Mouse (Mus musculus) liver, embryonic 16.5 days (tissue): ENCODE measurements around the gene Pdgfa. TPM values are rescaled to one million over a fixed set of nuclear protein-coding genes. Genes with fewer than 3 reads are reported as not detected.

Source experiments
- ATAC-seq: fragments of 200-750 bp; cut with Nextera tagmentation; 2 replicates; pipeline ENCODE4 v1.8.0; 2017; ENCODE audit warnings: low read depth, mild to moderate bottlenecking, moderate number of reproducible peaks, moderate library complexity
- H3K27ac ChIP-seq: fragments of 300-500 bp; sonication (generic); 2 replicates; pipeline ENCODE4 v1.5.1; 2014; ENCODE audit warnings: mild to moderate bottlenecking, low read length
- H3K27me3 ChIP-seq: fragments of 300-500 bp; sonication (generic); 2 replicates; pipeline ENCODE4 v1.6.1; 2014; ENCODE audit warnings: low read depth, low read length, mixed read lengths; ENCODE audit not compliant: control insufficient read depth, insufficient read depth
- H3K36me3 ChIP-seq: fragments of 300-500 bp; sonication (generic); 2 replicates; pipeline ENCODE4 v1.6.1; 2014; ENCODE audit warnings: mild to moderate bottlenecking; ENCODE audit not compliant: control insufficient read depth, insufficient read depth
- H3K4me1 ChIP-seq: fragments of 300-500 bp; sonication (generic); 2 replicates; pipeline ENCODE4 v1.6.1; 2014; ENCODE audit warnings: low read depth, low read length, mixed read lengths; ENCODE audit not compliant: control insufficient read depth
- H3K4me2 ChIP-seq: fragments of 300-500 bp; sonication (generic); 2 replicates; pipeline ENCODE4 v1.6.1; 2014; ENCODE audit warnings: low read depth, low read length, mixed read lengths
- H3K4me3 ChIP-seq: fragments of 300-500 bp; sonication (generic); 2 replicates; pipeline ENCODE4 v1.5.1; 2014; ENCODE audit warnings: low read depth, mild to moderate bottlenecking, low read length
- H3K9ac ChIP-seq: fragments of 300-500 bp; sonication (generic); 2 replicates; pipeline ENCODE4 v1.6.1; 2014; ENCODE audit warnings: low read depth, low read length
- H3K9me3 ChIP-seq: fragments of 300-500 bp; sonication (generic); replicated peaks from 2 replicates; pipeline ENCODE4 v1.6.1; 2016; ENCODE audit warnings: low read length; ENCODE audit not compliant: control insufficient read depth
- WGBS: fragments of 180-500 bp; shearing (Covaris S2); extraction: QIAGEN DNeasy Blood & Tissue Kit; methylation state at CpG from one replicate; pipeline ENCODE4 v1.1.7; 2014; ENCODE audit not compliant: insufficient replicate concordance; 5-methylcytosine and 5-hydroxymethylcytosine counted together
- polyA plus RNA-seq: library from polyadenylated mRNA; unstranded; fragments of >200 nt; fragmentation: Nextera tagmentation; extraction: Ambion mirVana; gene quantifications from 2 replicates; pipeline ENCODE4 v1.2.1, GENCODE M21; 2015

Gene Pdgfa
- polyA plus RNA-seq, 1 experiment from 2014 or later = 3.1 TPM

DNA sequence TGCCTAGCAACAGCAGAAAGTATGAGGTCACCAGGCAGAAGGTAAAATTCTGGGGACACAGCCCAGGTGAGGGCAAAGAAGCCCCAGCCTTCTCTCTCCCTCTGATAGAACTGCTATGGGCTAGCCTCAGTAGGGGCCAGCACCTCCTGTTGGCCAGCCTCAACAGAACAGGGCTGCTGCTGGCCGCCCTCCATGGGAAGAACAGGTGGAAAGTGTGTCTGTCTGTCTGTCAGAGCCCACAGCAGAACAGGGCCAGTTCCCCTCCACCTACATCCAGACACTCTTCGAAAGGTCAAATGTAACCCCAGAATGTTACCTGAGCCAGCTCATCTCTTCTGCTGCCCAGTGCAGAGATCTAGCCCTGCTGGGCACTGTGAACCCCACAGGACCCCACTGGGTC lies 45.9 kb downstream of the Pdgfa start:
- H3K4me2 ChIP-seq = no peak overlapping the region
- no peaks in the 10 kb centered on the region for H3K36me3 ChIP-seq
- H3K4me1 ChIP-seq = no peaks in the 10 kb centered on the region
- H3K4me3 ChIP-seq = no peak overlapping the region
- H3K9me3 ChIP-seq = no peaks in the 10 kb centered on the region
- no peaks in the 10 kb centered on the region for H3K27me3 ChIP-seq
- no peak overlapping the region for H3K27ac ChIP-seq
- no peak for ATAC-seq
- 57% methylated on average over 2 of the region's 2 CpGs for WGBS
- no peak overlapping the region for H3K9ac ChIP-seq

DNA sequence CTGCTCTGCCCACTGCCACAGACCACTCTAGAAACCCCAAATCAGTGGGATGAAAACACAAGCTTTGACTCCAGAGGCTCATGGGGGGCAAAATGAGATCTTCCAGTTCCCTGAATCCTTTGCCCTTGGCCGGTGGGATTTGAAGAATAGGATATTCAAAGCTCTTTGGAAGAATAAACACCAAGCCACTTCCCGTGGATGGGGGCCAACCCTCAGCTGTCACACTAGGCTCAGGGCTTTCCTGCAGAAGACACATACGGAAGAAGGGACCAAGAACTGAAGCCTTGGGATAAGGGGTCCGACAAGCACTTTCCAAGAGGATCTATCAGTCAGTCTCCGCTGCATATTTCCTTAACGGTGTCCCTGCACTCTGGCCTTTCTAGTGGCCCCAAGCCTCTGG lies 48.0 kb downstream of the Pdgfa start:
- H3K27ac ChIP-seq = no peak overlapping the region
- H3K9me3 ChIP-seq = no peaks in the 10 kb centered on the region
- H3K4me2 ChIP-seq = no peak overlapping the region
- no peak overlapping the region for H3K4me3 ChIP-seq
- H3K27me3 ChIP-seq = no peaks in the 10 kb centered on the region
- no peak for ATAC-seq
- WGBS = 66% methylated on average over 6 of the region's 6 CpGs
- H3K36me3 ChIP-seq = no peaks in the 10 kb centered on the region
- H3K9ac ChIP-seq = no peak overlapping the region
- no peaks in the 10 kb centered on the region for H3K4me1 ChIP-seq

DNA sequence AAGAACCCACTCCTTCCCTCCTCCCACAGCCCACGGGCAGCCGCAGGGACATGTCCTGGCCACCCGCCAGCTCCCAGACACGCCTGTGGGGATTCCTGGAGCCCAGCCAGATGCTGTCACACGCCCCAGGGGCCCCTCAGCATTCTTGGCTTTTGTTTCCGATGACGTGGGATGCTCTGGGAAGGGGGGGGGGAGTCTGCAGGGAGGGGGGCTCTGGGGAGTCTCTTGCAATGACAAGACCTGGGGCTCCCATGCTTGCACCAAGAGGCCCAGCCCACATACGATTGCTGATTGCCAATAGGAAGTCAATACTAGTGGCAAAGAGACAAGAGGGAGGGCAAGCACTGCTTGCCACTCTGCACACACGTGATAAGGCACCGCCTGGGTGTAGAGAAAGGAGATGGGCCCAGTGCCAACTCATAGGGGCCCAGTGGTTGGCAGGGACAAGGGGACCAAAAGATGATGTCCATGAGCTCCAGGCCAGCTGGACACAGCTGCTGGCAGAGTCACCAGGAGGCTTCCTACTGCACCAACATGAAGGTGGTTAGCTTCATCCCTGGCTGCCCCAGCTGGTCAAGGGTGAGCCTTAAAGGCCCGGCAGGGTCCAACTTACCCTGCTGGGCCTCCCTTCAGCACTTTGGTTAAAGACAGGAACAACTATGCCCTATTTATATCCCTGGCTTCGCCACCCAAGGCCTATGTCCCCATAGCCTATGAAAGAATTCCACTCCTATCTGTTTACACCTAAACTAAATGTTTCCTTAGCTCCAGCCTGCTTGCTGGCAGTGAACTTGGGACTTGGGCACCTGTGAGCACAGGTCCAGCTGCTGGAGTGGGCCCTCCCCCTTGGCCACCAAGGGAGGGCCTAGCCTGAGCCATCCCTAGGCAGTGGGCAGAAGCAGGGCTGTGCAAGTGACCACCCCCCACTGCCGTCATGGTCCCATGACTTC lies 48.9 kb downstream of the Pdgfa start:
- Histone ChIP-seq H3K4me1 (no peaks in the 10 kb centered on the region), H3K27ac (no peak overlapping the region), H3K36me3 (no peaks in the 10 kb centered on the region), H3K9me3 (no peaks in the 10 kb centered on the region), H3K4me3 (no peak overlapping the region), H3K27me3 (no peaks in the 10 kb centered on the region), H3K4me2 (no peak overlapping the region), H3K9ac (no peak overlapping the region)
- 44% methylated on average over 13 of the region's 13 CpGs for WGBS
- ATAC-seq = no peak

DNA sequence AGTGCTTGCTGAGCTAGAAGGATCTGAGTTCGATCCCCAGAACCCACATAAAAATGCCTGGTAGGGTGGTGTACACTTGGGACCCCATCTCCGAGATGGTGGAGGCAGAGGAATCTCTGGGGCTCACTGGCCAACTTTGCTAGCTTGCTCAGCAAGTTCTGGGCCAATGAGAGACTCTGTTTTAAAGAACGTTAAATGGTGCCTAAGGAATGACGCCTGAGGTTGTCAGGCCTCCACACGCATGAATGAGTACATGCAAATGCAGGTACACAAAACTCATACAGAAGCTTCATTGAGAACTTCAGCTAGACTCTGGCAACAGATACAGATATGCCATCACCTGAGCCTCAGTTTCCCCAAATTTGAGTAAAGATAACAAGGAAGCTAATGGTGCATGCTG lies 49.7 kb downstream of the Pdgfa start:
- no peaks in the 10 kb centered on the region for H3K27me3 ChIP-seq
- no peak overlapping the region for H3K27ac ChIP-seq
- H3K9ac ChIP-seq = no peak overlapping the region
- 62% methylated on average over 5 of the region's 5 CpGs for WGBS
- H3K4me3 ChIP-seq = no peak overlapping the region
- H3K4me1 ChIP-seq = no peaks in the 10 kb centered on the region
- ATAC-seq = no peak
- H3K36me3 ChIP-seq = no peaks in the 10 kb centered on the region
- H3K4me2 ChIP-seq = no peak overlapping the region
- no peaks in the 10 kb centered on the region for H3K9me3 ChIP-seq

DNA sequence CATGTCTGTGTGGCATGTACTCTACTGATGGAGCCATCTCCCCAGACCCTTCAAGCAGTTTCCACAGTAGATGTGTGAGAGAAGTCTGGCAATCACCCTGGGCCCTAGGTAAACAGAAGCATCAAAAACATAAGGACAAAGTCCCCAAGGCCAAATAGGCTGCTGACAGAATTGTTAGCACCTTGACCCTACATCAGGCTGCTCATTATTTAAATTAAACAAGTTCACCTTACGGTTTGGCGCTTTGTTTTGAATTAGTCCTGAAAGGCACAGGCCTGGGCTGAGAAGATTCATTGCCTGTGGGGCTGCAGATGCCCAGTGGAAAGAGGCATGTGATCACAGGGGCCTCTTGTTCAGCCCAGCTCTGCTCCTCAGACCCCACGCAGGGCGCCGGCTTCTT lies 50.2 kb downstream of the Pdgfa start:
- H3K4me2 ChIP-seq = no peak overlapping the region
- ATAC-seq = no peak
- WGBS = 77% methylated on average over 5 of the region's 5 CpGs
- H3K27ac ChIP-seq = no peak overlapping the region
- H3K36me3 ChIP-seq = no peaks in the 10 kb centered on the region
- H3K9me3 ChIP-seq = no peaks in the 10 kb centered on the region
- H3K9ac ChIP-seq = no peak overlapping the region
- H3K4me3 ChIP-seq = no peak overlapping the region
- H3K27me3 ChIP-seq = no peaks in the 10 kb centered on the region
- H3K4me1 ChIP-seq = no peaks in the 10 kb centered on the region

DNA sequence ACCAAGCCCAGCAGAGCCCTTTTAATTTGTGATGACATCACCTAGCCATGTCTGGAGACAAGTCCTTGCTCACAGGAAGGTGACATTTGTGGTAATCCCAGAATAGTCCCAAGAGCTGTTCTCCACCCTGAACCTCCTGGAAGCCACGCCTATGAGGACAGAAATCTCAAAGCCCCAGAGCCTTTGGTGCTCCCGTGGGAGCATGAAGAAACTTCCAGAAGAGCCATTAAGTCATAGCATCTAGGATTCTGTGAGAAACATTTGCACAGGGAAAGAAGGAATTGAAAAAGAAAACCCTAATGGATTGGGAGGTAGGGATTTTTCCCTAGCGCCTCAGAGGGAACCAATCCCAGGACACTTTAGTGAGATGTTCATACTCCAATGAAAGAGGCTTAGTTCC lies 52.2 kb downstream of the Pdgfa start:
- Histone ChIP-seq H3K4me2 (no peak overlapping the region), H3K36me3 (no peaks in the 10 kb centered on the region), H3K9me3 (no peaks in the 10 kb centered on the region), H3K4me1 (no peaks in the 10 kb centered on the region), H3K27me3 (no peaks in the 10 kb centered on the region), H3K4me3 (no peak overlapping the region), H3K9ac (no peak overlapping the region), H3K27ac (no peak overlapping the region)
- 67% methylated on average over 3 of the region's 3 CpGs for WGBS
- ATAC-seq = no peak

DNA sequence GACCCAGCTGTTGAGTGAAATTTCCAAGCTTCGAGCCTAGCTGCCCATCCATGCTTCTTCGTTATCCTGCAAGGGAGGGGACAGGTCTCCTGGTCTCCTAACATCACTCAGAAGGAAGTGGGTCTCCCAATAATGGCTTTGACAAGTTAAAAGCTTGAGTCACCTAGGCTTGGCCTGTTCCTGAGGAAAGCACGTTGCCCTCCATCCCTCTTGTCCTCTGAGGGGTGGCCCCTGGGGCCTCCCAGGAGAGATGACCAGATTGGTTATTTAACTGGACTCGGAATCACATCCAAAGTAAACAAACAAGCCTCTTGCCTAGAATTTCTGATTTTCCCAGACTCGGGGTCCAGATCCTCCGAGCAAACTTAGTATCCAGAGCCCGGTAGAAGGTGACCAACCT lies 52.6 kb downstream of the Pdgfa start:
- no peaks in the 10 kb centered on the region for H3K36me3 ChIP-seq
- ATAC-seq = no peak
- no peaks in the 10 kb centered on the region for H3K9me3 ChIP-seq
- H3K4me1 ChIP-seq = no peaks in the 10 kb centered on the region
- no peak overlapping the region for H3K9ac ChIP-seq
- H3K4me2 ChIP-seq = no peak overlapping the region
- no peaks in the 10 kb centered on the region for H3K27me3 ChIP-seq
- H3K27ac ChIP-seq = no peak overlapping the region
- no peak overlapping the region for H3K4me3 ChIP-seq
- 57% methylated on average over 7 of the region's 7 CpGs for WGBS

DNA sequence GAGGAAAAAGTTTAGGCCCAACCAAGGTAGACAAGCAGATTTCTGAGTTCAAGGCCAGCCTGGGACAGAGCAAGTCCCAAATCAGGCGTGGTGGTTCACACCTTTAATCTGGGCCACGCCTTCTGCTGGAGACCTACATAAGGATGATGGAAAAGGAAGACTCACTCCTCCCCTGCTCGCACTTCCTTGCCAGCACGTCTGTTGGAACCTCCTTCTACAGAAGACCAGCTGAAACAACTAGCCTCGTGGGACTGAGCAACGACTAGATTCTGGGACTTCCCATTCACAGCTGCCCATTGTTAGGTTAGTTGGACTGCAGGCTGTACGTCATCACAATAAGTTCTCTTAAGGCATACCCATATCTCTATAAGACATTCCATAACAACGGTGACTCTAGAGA lies 55.3 kb downstream of the Pdgfa start:
- WGBS = 50% methylated on average over 8 of the region's 8 CpGs
- no peak overlapping the region for H3K4me2 ChIP-seq
- H3K27ac ChIP-seq = no peak overlapping the region
- no peak for ATAC-seq
- no peak overlapping the region for H3K4me3 ChIP-seq
- no peaks in the 10 kb centered on the region for H3K9me3 ChIP-seq
- no peaks in the 10 kb centered on the region for H3K36me3 ChIP-seq
- no peaks in the 10 kb centered on the region for H3K27me3 ChIP-seq
- H3K9ac ChIP-seq = no peak overlapping the region
- no peaks in the 10 kb centered on the region for H3K4me1 ChIP-seq

DNA sequence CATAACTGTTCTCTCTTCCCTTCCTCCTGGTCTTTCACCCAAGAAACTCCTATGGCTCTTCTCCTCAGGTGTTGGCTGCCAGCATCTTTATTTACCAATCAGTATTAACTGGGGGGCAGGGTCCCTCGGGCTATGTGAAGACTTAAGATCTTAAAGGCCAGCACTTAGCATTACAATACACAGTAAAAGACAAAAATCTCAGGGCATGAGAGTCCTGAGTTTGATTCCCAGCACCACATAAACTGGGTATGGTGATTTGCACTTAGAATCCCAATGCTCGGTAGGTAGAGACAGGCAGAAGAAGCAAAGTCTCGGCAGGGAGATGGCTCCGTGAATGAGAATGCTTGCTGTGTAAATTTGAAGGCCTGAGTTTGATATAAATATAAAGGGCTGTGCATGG lies 56.6 kb downstream of the Pdgfa start:
- no peak overlapping the region for H3K4me2 ChIP-seq
- H3K9ac ChIP-seq = no peak overlapping the region
- no peaks in the 10 kb centered on the region for H3K36me3 ChIP-seq
- H3K27me3 ChIP-seq = no peaks in the 10 kb centered on the region
- no peaks in the 10 kb centered on the region for H3K4me1 ChIP-seq
- WGBS = 74% methylated on average over 4 of the region's 4 CpGs
- H3K4me3 ChIP-seq = no peak overlapping the region
- ATAC-seq = no peak
- H3K9me3 ChIP-seq = no peaks in the 10 kb centered on the region
- H3K27ac ChIP-seq = no peak overlapping the region
